Mouse (Mus musculus): ENCODE measurements at regions not wholly inside any gene's neighbourhood (a gene's known extent, or its start where the extent isn't known, plus 50 kb on each side); places are given as distances from the start of the nearest gene placed in this dataset.

DNA sequence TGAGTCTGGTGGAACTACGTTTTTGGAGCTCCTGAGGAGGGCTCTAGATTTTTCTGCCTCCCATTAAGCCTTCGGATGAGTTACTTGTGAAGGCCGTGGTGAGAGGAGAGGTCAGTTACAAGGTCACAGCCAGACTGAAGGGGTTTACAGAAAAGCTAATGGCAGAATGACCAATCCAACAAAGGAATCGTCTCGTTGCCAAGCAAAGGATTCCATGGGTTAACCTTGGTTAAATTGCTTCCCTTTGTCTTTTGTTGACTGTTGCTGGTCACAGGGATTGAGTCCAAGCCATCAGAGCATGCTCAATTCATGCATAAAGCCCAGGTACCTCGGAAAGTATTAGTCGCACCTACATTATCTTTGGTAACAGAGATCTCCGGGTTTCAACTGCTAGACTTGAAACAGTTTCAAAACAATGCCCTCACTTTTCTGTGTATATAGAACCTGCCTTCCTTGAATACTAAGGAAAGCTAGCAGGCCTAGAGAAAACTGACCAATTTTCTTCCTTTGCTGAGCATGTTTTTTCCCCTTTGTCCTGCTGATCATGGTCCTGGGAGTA, 100.3 kb downstream of the Etaa1 start:
- TF ChIP-seq CTCF (IDR thresholded peaks at IDR 0.05; ENCODE audit: low read depth, low read length) (no peak), POLR2A (IDR thresholded peaks at IDR 0.05; ENCODE audit: borderline replicate concordance, low read depth, low read length) (no peak)

All from bone marrow macrophage, adult 2 months (primary cell).